Mouse (Mus musculus): Measurements from ENCODE around the gene H13.

- TF ChIP-seq POLR2A (IDR thresholded peaks at IDR 0.05; ENCODE audit: low read depth, low read length) (no peak), IRF4 (IDR thresholded peaks at IDR 0.05; ENCODE audit: low read depth, low read length) (no peak), GABPA (IDR thresholded peaks at IDR 0.05; ENCODE audit: insufficient replicate concordance, low read depth, low read length) (no peak), CTCF (conservative IDR thresholded peaks at IDR 0.05 in 1 of 2, IDR thresholded peaks at IDR 0.05 in 1 of 2; ENCODE audit: low read depth in 2 of 2, low read length in 2 of 2) (no peak), CHD2 (IDR thresholded peaks at IDR 0.05; ENCODE audit: low read length) (no peak), MAZ (IDR thresholded peaks at IDR 0.05; ENCODE audit: low read depth, low read length) (no peak)
Measured at GRCm38 (mm10) chr2:152700138-152700537, 30.9 kb downstream of the H13 start.
